Mouse (Mus musculus) stomach, postnatal 0 days (tissue): ENCODE measurements around the gene Slc39a7.

ENCODE experiments used
- CTCF ChIP-seq: IDR thresholded peaks from 2 replicates; pipeline ENCODE4 v1.5.1; 2016; ENCODE audit warnings: antibody characterized with exemption, low read depth, mild to moderate bottlenecking, moderate library complexity
- EP300 ChIP-seq: optimal IDR thresholded peaks from 2 replicates; pipeline ENCODE3; 2016; ENCODE audit warnings: antibody characterized with exemption

GRCm38 (mm10) chr17:34024861-34025755, 6.4 kb downstream of the Slc39a7 start:
- TF ChIP-seq CTCF (no peak), EP300 (no peak)
